Mouse (Mus musculus) intestine, embryonic 14.5 days (tissue): ENCODE measurements around the gene Plxnc1. TPM values are rescaled to one million over a fixed set of nuclear protein-coding genes. Genes with fewer than 3 reads are reported as not detected.

Source experiments
- ATAC-seq: fragments of 200-750 bp; cut with Nextera tagmentation; replicated peaks from 2 replicates; pipeline ENCODE4 v1.8.0; 2017; ENCODE audit warnings: low read depth, moderate number of reproducible peaks, moderate TSS enrichment, moderate library complexity; ENCODE audit not compliant: low FRiP score, low TSS enrichment
- DNase-seq: peaks from one replicate; pipeline ENCODE4 v3.0.0-alpha.2; 2018; ENCODE audit warnings: low spot score
- H3K27ac ChIP-seq: fragments of 300-500 bp; sonication (generic); 2 replicates; pipeline ENCODE4 v1.5.1; 2014; ENCODE audit warnings: low read depth, mild to moderate bottlenecking, control low read depth
- H3K27me3 ChIP-seq: fragments of 300-500 bp; sonication (generic); replicated peaks from 2 replicates; pipeline ENCODE4 v1.6.1; 2014; ENCODE audit warnings: low read length, control low read depth; ENCODE audit not compliant: control insufficient read depth, insufficient read depth
- H3K36me3 ChIP-seq: fragments of 300-500 bp; sonication (generic); 2 replicates; pipeline ENCODE4 v1.6.1; 2014; ENCODE audit warnings: low read length, control low read depth; ENCODE audit not compliant: control insufficient read depth, insufficient read depth
- H3K4me1 ChIP-seq: fragments of 300-500 bp; sonication (generic); replicated peaks from 2 replicates; pipeline ENCODE4 v1.6.1; 2014; ENCODE audit warnings: low read length, control low read depth, mixed read lengths; ENCODE audit not compliant: control insufficient read depth, insufficient read depth
- H3K4me2 ChIP-seq: fragments of 300-500 bp; sonication (generic); 2 replicates; pipeline ENCODE4 v1.6.1; 2014; ENCODE audit warnings: low read length
- H3K4me3 ChIP-seq: fragments of 300-500 bp; sonication (generic); 2 replicates; pipeline ENCODE4 v1.5.1; 2014; ENCODE audit warnings: low read depth, low read length, control low read depth, mixed read lengths
- H3K9ac ChIP-seq: fragments of 300-500 bp; sonication (generic); 2 replicates; pipeline ENCODE4 v1.6.1; 2014; ENCODE audit warnings: mild to moderate bottlenecking, low read length
- H3K9me3 ChIP-seq: fragments of 300-500 bp; sonication (generic); 2 replicates; pipeline ENCODE4 v1.6.1; 2016; ENCODE audit warnings: low read length, control low read depth; ENCODE audit not compliant: control insufficient read depth
- WGBS: fragments of 180-500 bp; shearing (Covaris S2); extraction: QIAGEN DNeasy Blood & Tissue Kit; methylation state at CpG from one replicate; pipeline ENCODE4 v1.1.7; 2014; 5-methylcytosine and 5-hydroxymethylcytosine counted together
- polyA plus RNA-seq: library from polyadenylated mRNA; unstranded; fragments of >200 nt; fragmentation: Nextera tagmentation; extraction: Ambion mirVana; gene quantifications from 2 replicates; pipeline ENCODE4 v1.2.1, GENCODE M21; 2014

The Plxnc1 gene
- polyA plus RNA-seq, 1 experiment from 2014 or later, result 1.2 TPM

- Histone ChIP-seq H3K9me3 (no peaks in the 10 kb centered on the region), H3K27ac (no peak overlapping the region), H3K4me3 (no peak overlapping the region), H3K9ac (no peak overlapping the region), H3K36me3 (no peaks in the 10 kb centered on the region), H3K4me1 (no peaks in the 10 kb centered on the region), H3K27me3 (no peaks in the 10 kb centered on the region), H3K4me2 (no peak overlapping the region)
- WGBS, result 47% methylated on average over 12 of the region's 12 CpGs
- ATAC-seq (peak; percentile 70; the same call in 1 of the 2 replicates), DNase-seq (no peak)
Observed at GRCm38 (mm10) chr10:94866995-94867856, 77.4 kb downstream of the Plxnc1 start.

- Histone ChIP-seq H3K4me2 (no peak overlapping the region), H3K4me1 (no peaks in the 10 kb centered on the region), H3K36me3 (no peaks in the 10 kb centered on the region), H3K9ac (no peak overlapping the region), H3K27me3 (no peaks in the 10 kb centered on the region), H3K27ac (no peak overlapping the region), H3K9me3 (no peaks in the 10 kb centered on the region), H3K4me3 (no peak overlapping the region)
- DNase-seq, result no peak
- no peak for ATAC-seq
- WGBS, result 27% methylated on average over 9 of the region's 9 CpGs
Observed at GRCm38 (mm10) chr10:94865206-94865605, 79.4 kb downstream of the Plxnc1 start.

GRCm38 (mm10) chr10:94864199-94864928 is 80.3 kb downstream of the Plxnc1 start:
- DNase-seq (no peak), ATAC-seq (no peak)
- Histone ChIP-seq H3K9ac (no peak overlapping the region), H3K4me1 (no peaks in the 10 kb centered on the region), H3K4me3 (no peak overlapping the region), H3K9me3 (no peaks in the 10 kb centered on the region), H3K36me3 (no peaks in the 10 kb centered on the region), H3K27me3 (no peaks in the 10 kb centered on the region), H3K4me2 (no peak overlapping the region), H3K27ac (no peak overlapping the region)
- WGBS, result 64% methylated on average over 9 of the region's 9 CpGs

- 73% methylated on average over 9 of the region's 9 CpGs for WGBS
- no peak for DNase-seq
Observed at GRCm38 (mm10) chr10:94863251-94863650, 81.4 kb downstream of the Plxnc1 start.

GRCm38 (mm10) chr10:94860870-94861269 is 83.8 kb downstream of the Plxnc1 start:
- WGBS, result 94% methylated on average over 4 of the region's 4 CpGs
- Histone ChIP-seq H3K27me3 (no peaks in the 10 kb centered on the region), H3K9ac (no peak overlapping the region), H3K4me3 (no peak overlapping the region), H3K27ac (no peak overlapping the region), H3K9me3 (no peaks in the 10 kb centered on the region), H3K4me1 (no peaks in the 10 kb centered on the region), H3K4me2 (no peak overlapping the region), H3K36me3 (no peaks in the 10 kb centered on the region)
- ATAC-seq (no peak), DNase-seq (no peak)

More at GRCm38 (mm10) chr10:94863251-94863650, 81.4 kb downstream of the Plxnc1 start:
- Histone ChIP-seq H3K9me3 (no peaks in the 10 kb centered on the region), H3K36me3 (no peaks in the 10 kb centered on the region), H3K4me2 (no peak overlapping the region), H3K4me3 (no peak overlapping the region), H3K9ac (no peak overlapping the region), H3K27me3 (no peaks in the 10 kb centered on the region), H3K4me1 (no peaks in the 10 kb centered on the region), H3K27ac (no peak overlapping the region)
- ATAC-seq, result no peak

GRCm38 (mm10) chr10:94858277-94859033 is 86.2 kb downstream of the Plxnc1 start:
- WGBS, result 86% methylated on average over 6 of the region's 6 CpGs
- no peak overlapping the region for H3K9ac ChIP-seq
- no peaks in the 10 kb centered on the region for H3K4me1 ChIP-seq
- no peaks in the 10 kb centered on the region for H3K9me3 ChIP-seq
- H3K27ac ChIP-seq, result no peak overlapping the region
- no peak for DNase-seq
- no peak overlapping the region for H3K4me3 ChIP-seq
- no peaks in the 10 kb centered on the region for H3K27me3 ChIP-seq
- no peaks in the 10 kb centered on the region for H3K36me3 ChIP-seq
- ATAC-seq, result no peak
- H3K4me2 ChIP-seq, result no peak overlapping the region

- Histone ChIP-seq H3K4me3 (no peak overlapping the region), H3K27ac (no peak overlapping the region), H3K4me1 (no peaks in the 10 kb centered on the region), H3K9me3 (no peaks in the 10 kb centered on the region), H3K9ac (no peak overlapping the region), H3K36me3 (no peaks in the 10 kb centered on the region), H3K4me2 (no peak overlapping the region), H3K27me3 (no peaks in the 10 kb centered on the region)
- DNase-seq (no peak), ATAC-seq (no peak)
- 27% methylated on average over 4 of the region's 4 CpGs for WGBS
Observed at GRCm38 (mm10) chr10:94850565-94850964, 94.1 kb downstream of the Plxnc1 start.

GRCm38 (mm10) chr10:94849930-94850329 is 94.7 kb downstream of the Plxnc1 start:
- Histone ChIP-seq H3K27me3 (no peaks in the 10 kb centered on the region), H3K9ac (no peak overlapping the region), H3K4me2 (no peak overlapping the region), H3K27ac (no peak overlapping the region), H3K4me3 (no peak overlapping the region), H3K9me3 (no peaks in the 10 kb centered on the region), H3K36me3 (no peaks in the 10 kb centered on the region), H3K4me1 (no peaks in the 10 kb centered on the region)
- DNase-seq, result no peak
- ATAC-seq, result no peak
- 91% methylated on average over 9 of the region's 9 CpGs for WGBS
